Mouse (Mus musculus): ENCODE measurements around the gene Vmn2r51. TPM values are rescaled to one million over a fixed set of nuclear protein-coding genes. Genes with fewer than 3 reads are reported as not detected.
"Not testable (repeated sequence)": the region's sequence is repeated elsewhere in the genome, so short reads cannot be mapped to it uniquely, and the experiment has no call there.

Vmn2r51 gene
- polyA plus RNA-seq (2015; fragmentation: Nextera tagmentation; extraction: Ambion mirVana): not detected in 2 replicates

GRCm38 (mm10) chr7:10105641-10106040 is at the start of gene Vmn2r51:
Gene Vmn2r51 (minus strand): TSS chr7:10105741.
- H3K27me3 ChIP-seq (replicated peaks); H3K27ac ChIP-seq; H3K9ac ChIP-seq; H3K4me1 ChIP-seq; H3K4me3 ChIP-seq; ATAC-seq (replicated peaks); H3K4me2 ChIP-seq; H3K36me3 ChIP-seq (replicated peaks); H3K9me3 ChIP-seq: not testable (repeated sequence)
- 53% methylated on average over 1 of the region's 1 CpGs for WGBS

GRCm38 (mm10) chr7:10053196-10053595 is 52.3 kb downstream of the Vmn2r51 start, which contains the start of gene Vmn2r50:
Gene Vmn2r50 (minus strand): TSS chr7:10053296.
- not testable (repeated sequence) for H3K4me1 ChIP-seq; H3K9me3 ChIP-seq; H3K27me3 ChIP-seq (replicated peaks); ATAC-seq (replicated peaks); H3K27ac ChIP-seq; H3K36me3 ChIP-seq (replicated peaks); H3K4me2 ChIP-seq; H3K9ac ChIP-seq; H3K4me3 ChIP-seq

Other genes starting within 250 kb of the Vmn2r51 start
- gene Vmn2r48, start 152.2 kb downstream of the Vmn2r51 start, polyA plus RNA-seq (2015; fragmentation: Nextera tagmentation; extraction: Ambion mirVana): not detected in 2 replicates
- gene Vmn2r49, start 113.5 kb downstream of the Vmn2r51 start, polyA plus RNA-seq (2015; fragmentation: Nextera tagmentation; extraction: Ambion mirVana): not detected in 2 replicates
- not detected in 2 replicates for gene Vmn2r50, start 52.4 kb downstream of the Vmn2r51 start, polyA plus RNA-seq (2015; fragmentation: Nextera tagmentation; extraction: Ambion mirVana)
- gene Vmn2r52, start 70.8 kb upstream of the Vmn2r51 start, polyA plus RNA-seq (2015; fragmentation: Nextera tagmentation; extraction: Ambion mirVana): not detected in 2 replicates
- gene Vmn1r66, start 172.3 kb upstream of the Vmn2r51 start, polyA plus RNA-seq (2015; fragmentation: Nextera tagmentation; extraction: Ambion mirVana): not detected in 2 replicates